Mouse (Mus musculus) lung, embryonic 14.5 days (tissue): ENCODE results near the gene Snf8. TPM values are rescaled to one million over a fixed set of nuclear protein-coding genes. Genes with fewer than 3 reads are reported as not detected.

Source experiments
- ATAC-seq: fragments of 200-750 bp; cut with Nextera tagmentation; 2 replicates; pipeline ENCODE4 v1.8.0; 2017; ENCODE audit warnings: mild to moderate bottlenecking, moderate TSS enrichment, moderate library complexity; ENCODE audit not compliant: insufficient read depth
- DNase-seq: peaks from one replicate; pipeline ENCODE4 v3.0.0-alpha.2; 2015
- H3K27ac ChIP-seq: fragments of 300-500 bp; sonication (generic); 2 replicates; pipeline ENCODE4 v1.5.1; 2014; ENCODE audit warnings: low read depth, mild to moderate bottlenecking, moderate library complexity
- H3K27me3 ChIP-seq: fragments of 300-500 bp; sonication (generic); 2 replicates; pipeline ENCODE4 v1.6.1; 2014; ENCODE audit warnings: low read length, control low read depth; ENCODE audit not compliant: insufficient read depth
- H3K36me3 ChIP-seq: fragments of 300-500 bp; sonication (generic); 2 replicates; pipeline ENCODE4 v1.6.1; 2014; ENCODE audit warnings: control low read depth; ENCODE audit not compliant: insufficient read depth
- H3K4me1 ChIP-seq: fragments of 300-500 bp; sonication (generic); 2 replicates; pipeline ENCODE4 v1.6.1; 2014; ENCODE audit warnings: antibody characterized with exemption, control low read depth; ENCODE audit not compliant: insufficient read depth
- H3K4me2 ChIP-seq: fragments of 300-500 bp; sonication (generic); 2 replicates; pipeline ENCODE4 v1.6.1; 2014; ENCODE audit warnings: mild to moderate bottlenecking
- H3K4me3 ChIP-seq: fragments of 300-500 bp; sonication (generic); 2 replicates; pipeline ENCODE4 v1.5.1; 2014; ENCODE audit warnings: low read depth, low read length
- H3K9ac ChIP-seq: fragments of 300-500 bp; sonication (generic); 2 replicates; pipeline ENCODE4 v1.6.1; 2014
- H3K9me3 ChIP-seq: fragments of 300-500 bp; sonication (generic); 2 replicates; pipeline ENCODE4 v1.6.1; 2016; ENCODE audit warnings: low read depth, low read length, control low read depth
- CTCF ChIP-seq: IDR thresholded peaks from 2 replicates; pipeline ENCODE4 v1.5.1; 2016; ENCODE audit warnings: antibody characterized with exemption, low read depth
- WGBS: fragments of 180-500 bp; shearing (Covaris S2); extraction: QIAGEN DNeasy Blood & Tissue Kit; methylation state at CpG from one replicate; pipeline ENCODE4 v1.1.7; 2014; 5-methylcytosine and 5-hydroxymethylcytosine counted together
- polyA plus RNA-seq: library from polyadenylated mRNA; unstranded; fragments of >200 nt; fragmentation: Nextera tagmentation; extraction: Ambion mirVana; gene quantifications from 2 replicates; pipeline ENCODE4 v1.2.1, GENCODE M21; 2014

The Snf8 gene
- polyA plus RNA-seq, 1 experiment from 2014 or later, result 37.2 TPM

- no peak for TF ChIP-seq CTCF
- H3K36me3 ChIP-seq, result peaks cover 30% of the 10 kb centered on the region
- 82% methylated on average over 1 of the region's 1 CpGs for whole genome bisulfite sequencing
Measured at GRCm38 (mm10) chr11:96038560-96038959, 3.9 kb downstream of the Snf8 start.

GRCm38 (mm10) chr11:96044803-96045567, 10.3 kb downstream of the Snf8 start:
- no peak overlapping the region for H3K27ac ChIP-seq
- no peak for DNase-seq
- no peak overlapping the region for H3K4me3 ChIP-seq
- no peaks in the 10 kb centered on the region for H3K4me1 ChIP-seq
- H3K9me3 ChIP-seq, result no peaks in the 10 kb centered on the region
- H3K36me3 ChIP-seq, result peaks cover 69% of the 10 kb centered on the region
- no peaks in the 10 kb centered on the region for H3K27me3 ChIP-seq
- no peak overlapping the region for H3K4me2 ChIP-seq
- 81% methylated on average over 11 of the region's 11 CpGs for WGBS
- no peak for ATAC-seq
- no peak for TF ChIP-seq CTCF
- no peak overlapping the region for H3K9ac ChIP-seq

More at GRCm38 (mm10) chr11:96038560-96038959, 3.9 kb downstream of the Snf8 start:
- ATAC-seq (no peak), DNase-seq (no peak)
- Histone ChIP-seq H3K4me2 (no peak overlapping the region), H3K4me1 (peaks cover 6% of the 10 kb centered on the region; the same call in 1 of the 2 replicates), H3K9ac (no peak overlapping the region), H3K27ac (no peak overlapping the region), H3K4me3 (no peak overlapping the region), H3K9me3 (no peaks in the 10 kb centered on the region), H3K27me3 (no peaks in the 10 kb centered on the region)

- H3K4me3 ChIP-seq, result no peak overlapping the region
- H3K27ac ChIP-seq, result no peak overlapping the region
- H3K36me3 ChIP-seq, result peaks cover 76% of the 10 kb centered on the region
- H3K4me1 ChIP-seq, result no peaks in the 10 kb centered on the region
- H3K9ac ChIP-seq, result no peak overlapping the region
- WGBS, result 79% methylated on average over 8 of the region's 8 CpGs
- H3K27me3 ChIP-seq, result no peaks in the 10 kb centered on the region
- no peak overlapping the region for H3K4me2 ChIP-seq
- no peak for DNase-seq
- ATAC-seq, result no peak
- H3K9me3 ChIP-seq, result no peaks in the 10 kb centered on the region
- no peak for TF ChIP-seq CTCF
Measured at GRCm38 (mm10) chr11:96046028-96046427, 11.3 kb downstream of the Snf8 start.

- WGBS, result 81% methylated on average over 2 of the region's 2 CpGs
- H3K27me3 ChIP-seq, result no peaks in the 10 kb centered on the region
- no peak for DNase-seq
Measured at GRCm38 (mm10) chr11:96046793-96047192, 12.1 kb downstream of the Snf8 start.

GRCm38 (mm10) chr11:96047469-96048373, 13.0 kb downstream of the Snf8 start:
- H3K4me1 ChIP-seq, result no peaks in the 10 kb centered on the region
- 79% methylated on average over 4 of the region's 4 CpGs for WGBS
- DNase-seq (no peak), ATAC-seq (no peak)
- H3K27me3 ChIP-seq, result no peaks in the 10 kb centered on the region
- H3K9ac ChIP-seq, result no peak overlapping the region
- H3K27ac ChIP-seq, result no peak overlapping the region
- no peaks in the 10 kb centered on the region for H3K9me3 ChIP-seq
- H3K4me3 ChIP-seq, result no peak overlapping the region
- H3K4me2 ChIP-seq, result no peak overlapping the region
- no peak for TF ChIP-seq CTCF
- H3K36me3 ChIP-seq, result peaks cover 85% of the 10 kb centered on the region

More at GRCm38 (mm10) chr11:96046793-96047192, 12.1 kb downstream of the Snf8 start:
- TF ChIP-seq CTCF, result no peak
- H3K9me3 ChIP-seq, result no peaks in the 10 kb centered on the region
- H3K4me3 ChIP-seq, result no peak overlapping the region
- no peak overlapping the region for H3K27ac ChIP-seq
- H3K9ac ChIP-seq, result no peak overlapping the region
- ATAC-seq, result no peak
- no peak overlapping the region for H3K4me2 ChIP-seq
- H3K4me1 ChIP-seq, result no peaks in the 10 kb centered on the region
- peaks cover 82% of the 10 kb centered on the region for H3K36me3 ChIP-seq

GRCm38 (mm10) chr11:96049939-96050338, 15.3 kb downstream of the Snf8 start:
- no peaks in the 10 kb centered on the region for H3K4me1 ChIP-seq
- no peak overlapping the region for H3K9ac ChIP-seq
- no peak overlapping the region for H3K4me2 ChIP-seq
- WGBS, result 74% methylated on average over 4 of the region's 4 CpGs
- no peaks in the 10 kb centered on the region for H3K9me3 ChIP-seq
- TF ChIP-seq CTCF, result no peak
- H3K4me3 ChIP-seq, result no peak overlapping the region
- DNase-seq (no peak), ATAC-seq (no peak)
- peaks cover 88% of the 10 kb centered on the region for H3K36me3 ChIP-seq
- H3K27me3 ChIP-seq, result no peaks in the 10 kb centered on the region
- H3K27ac ChIP-seq, result no peak overlapping the region

GRCm38 (mm10) chr11:96050854-96051253, 16.2 kb downstream of the Snf8 start:
- no peaks in the 10 kb centered on the region for H3K4me1 ChIP-seq
- no peaks in the 10 kb centered on the region for H3K9me3 ChIP-seq
- no peaks in the 10 kb centered on the region for H3K27me3 ChIP-seq
- no peak for TF ChIP-seq CTCF
- DNase-seq, result no peak
- no peak overlapping the region for H3K4me2 ChIP-seq
- H3K4me3 ChIP-seq, result no peak overlapping the region
- no peak for ATAC-seq
- peaks cover 92% of the 10 kb centered on the region for H3K36me3 ChIP-seq
- no peak overlapping the region for H3K27ac ChIP-seq
- no peak overlapping the region for H3K9ac ChIP-seq
- WGBS, result 90% methylated on average over 3 of the region's 3 CpGs
